Mouse (Mus musculus) testis, adult 2 months (tissue): ENCODE data around the gene Adh5.

Experiments
- CTCF ChIP-seq: fragments of 200-500 bp; IDR thresholded peaks from 2 replicates; pipeline ENCODE4 v1.5.1; 2012; ENCODE audit warnings: low read depth, mild to moderate bottlenecking, inconsistent platforms, low read length, moderate library complexity; ENCODE audit not compliant: control insufficient read depth, insufficient read depth, insufficient replicate concordance
- POLR2A ChIP-seq: fragments of 200-500 bp; IDR thresholded peaks from 2 replicates; pipeline ENCODE4 v1.6.1; 2012; ENCODE audit warnings: low read depth, mild to moderate bottlenecking, inconsistent platforms, low read length, moderate library complexity; ENCODE audit not compliant: control insufficient read depth

DNA sequence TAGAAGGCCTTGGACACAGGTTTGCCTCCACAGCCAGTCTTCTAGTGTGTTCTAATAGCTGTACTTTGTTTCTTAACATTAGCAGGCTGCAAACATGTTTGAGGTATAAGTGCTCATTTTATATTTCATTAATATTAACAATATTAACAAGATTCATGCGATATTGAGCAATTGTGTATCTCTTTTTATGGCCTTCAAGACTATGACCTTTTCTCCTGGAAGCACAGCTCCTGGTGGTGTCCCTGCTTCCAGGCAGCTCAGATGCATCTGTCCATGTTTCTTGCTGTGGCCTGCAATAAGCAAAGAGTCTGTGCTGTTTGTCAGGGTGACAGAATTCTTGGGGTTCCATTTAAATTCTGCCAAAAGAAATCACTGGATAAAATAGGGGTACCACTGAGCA is 33.3 kb upstream of the Adh5 start:
- no peak for TF ChIP-seq POLR2A
- TF ChIP-seq CTCF = no peak
